Mouse (Mus musculus): Measurements from ENCODE around the gene S100pbp. TPM values are rescaled to one million over a fixed set of nuclear protein-coding genes. Genes with fewer than 3 reads are reported as not detected.
"Not testable (repeated sequence)": the region's sequence is repeated elsewhere in the genome, so short reads cannot be mapped to it uniquely, and the experiment has no call there.

Gene S100pbp
- polyA plus RNA-seq, 1 experiment from 2014 or later: 21.5 TPM

- Histone ChIP-seq H3K36me3 (peaks cover 25% of the 10 kb centered on the region), H3K4me1 (replicated peaks) (peaks cover 71% of the 10 kb centered on the region), H3K27ac (peak overlapping the region; percentile 82), H3K27me3 (ENCODE audit: insufficient read depth, poor library complexity, severe bottlenecking) (peaks cover 71% of the 10 kb centered on the region), H3K9me3 (no peaks in the 10 kb centered on the region), H3K4me3 (peak overlapping the region; percentile 44)
- WGBS: 5% methylated on average over 22 of the region's 22 CpGs
- DNase-seq (ENCODE audit: low spot score): no peak
These were observed 37.9 kb upstream of the S100pbp start for GRCm38 (mm10) chr4:129227170-129227984.

GRCm38 (mm10) chr4:129226441-129226963 lies 37.0 kb upstream of the S100pbp start:
- Histone ChIP-seq H3K4me3 (peak overlapping the region; percentile 44), H3K36me3 (peaks cover 34% of the 10 kb centered on the region), H3K4me1 (replicated peaks) (peaks cover 69% of the 10 kb centered on the region), H3K27me3 (ENCODE audit: insufficient read depth, poor library complexity, severe bottlenecking) (peaks cover 80% of the 10 kb centered on the region), H3K27ac (peak overlapping the region; percentile 82), H3K9me3 (no peaks in the 10 kb centered on the region)
- no peak for DNase-seq (ENCODE audit: low spot score)
- 37% methylated on average over 5 of the region's 5 CpGs for WGBS

- H3K27me3 ChIP-seq (ENCODE audit: insufficient read depth, poor library complexity, severe bottlenecking): peaks cover 83% of the 10 kb centered on the region
- DNase-seq (ENCODE audit: low spot score): no peak
- WGBS: 97% methylated on average over 12 of the region's 12 CpGs
- peaks cover 46% of the 10 kb centered on the region for H3K36me3 ChIP-seq
- H3K27ac ChIP-seq: no peak overlapping the region
- H3K4me1 ChIP-seq (replicated peaks): peaks cover 65% of the 10 kb centered on the region
- H3K9me3 ChIP-seq: no peaks in the 10 kb centered on the region
- H3K4me3 ChIP-seq: no peak overlapping the region
These were observed 35.8 kb upstream of the S100pbp start for GRCm38 (mm10) chr4:129225315-129225714.

GRCm38 (mm10) chr4:129223421-129224281 lies 34.1 kb upstream of the S100pbp start:
- Histone ChIP-seq H3K4me1 (replicated peaks) (peaks cover 64% of the 10 kb centered on the region), H3K9me3 (no peaks in the 10 kb centered on the region), H3K36me3 (peaks cover 63% of the 10 kb centered on the region), H3K4me3 (peak overlapping the region; percentile 43), H3K27me3 (ENCODE audit: insufficient read depth, poor library complexity, severe bottlenecking) (peaks cover 74% of the 10 kb centered on the region), H3K27ac (peak overlapping the region; percentile 74)
- DNase-seq (ENCODE audit: low spot score): peak; percentile 61
- WGBS: 20% methylated on average over 55 of the region's 55 CpGs

GRCm38 (mm10) chr4:129222019-129222925 lies 32.7 kb upstream of the S100pbp start:
- Histone ChIP-seq H3K27me3 (ENCODE audit: insufficient read depth, poor library complexity, severe bottlenecking) (peaks cover 60% of the 10 kb centered on the region), H3K9me3 (no peaks in the 10 kb centered on the region), H3K4me1 (replicated peaks) (peaks cover 51% of the 10 kb centered on the region), H3K27ac (peak overlapping the region; percentile 74; the same call in 1 of the 2 replicates), H3K36me3 (peaks cover 76% of the 10 kb centered on the region), H3K4me3 (no peak overlapping the region)
- no peak for DNase-seq (ENCODE audit: low spot score)
- WGBS: 61% methylated on average over 31 of the region's 31 CpGs

GRCm38 (mm10) chr4:129221097-129222010 lies 31.8 kb upstream of the S100pbp start:
- DNase-seq (ENCODE audit: low spot score): no peak
- Histone ChIP-seq H3K4me3 (no peak overlapping the region), H3K36me3 (peaks cover 86% of the 10 kb centered on the region), H3K9me3 (no peaks in the 10 kb centered on the region), H3K27me3 (ENCODE audit: insufficient read depth, poor library complexity, severe bottlenecking) (peaks cover 51% of the 10 kb centered on the region), H3K27ac (no peak overlapping the region), H3K4me1 (replicated peaks) (peaks cover 41% of the 10 kb centered on the region)
- WGBS: 75% methylated on average over 23 of the region's 23 CpGs

GRCm38 (mm10) chr4:129220376-129221089 lies 31.0 kb upstream of the S100pbp start:
- WGBS: 77% methylated on average over 7 of the region's 7 CpGs

GRCm38 (mm10) chr4:129219198-129219597 lies 29.7 kb upstream of the S100pbp start:
- H3K4me3 ChIP-seq: no peak overlapping the region
- no peaks in the 10 kb centered on the region for H3K9me3 ChIP-seq
- H3K36me3 ChIP-seq: peaks cover 93% of the 10 kb centered on the region
- peaks cover 29% of the 10 kb centered on the region for H3K4me1 ChIP-seq (replicated peaks)
- DNase-seq (ENCODE audit: low spot score): no peak
- H3K27ac ChIP-seq: no peak overlapping the region
- H3K27me3 ChIP-seq (ENCODE audit: insufficient read depth, poor library complexity, severe bottlenecking): peaks cover 29% of the 10 kb centered on the region
- WGBS: 90% methylated on average over 10 of the region's 10 CpGs

More at GRCm38 (mm10) chr4:129220376-129221089, 31.0 kb upstream of the S100pbp start:
- H3K4me1 ChIP-seq (replicated peaks): peaks cover 33% of the 10 kb centered on the region
- no peaks in the 10 kb centered on the region for H3K9me3 ChIP-seq
- H3K27me3 ChIP-seq (ENCODE audit: insufficient read depth, poor library complexity, severe bottlenecking): peaks cover 43% of the 10 kb centered on the region
- DNase-seq (ENCODE audit: low spot score): no peak
- H3K4me3 ChIP-seq: no peak overlapping the region
- no peak overlapping the region for H3K27ac ChIP-seq
- H3K36me3 ChIP-seq: peaks cover 90% of the 10 kb centered on the region

GRCm38 (mm10) chr4:129218569-129219175 lies 29.1 kb upstream of the S100pbp start:
- DNase-seq (ENCODE audit: low spot score): no peak
- peaks cover 96% of the 10 kb centered on the region for H3K36me3 ChIP-seq
- 84% methylated on average over 7 of the region's 7 CpGs for WGBS

GRCm38 (mm10) chr4:129212486-129212885 lies 23.0 kb upstream of the S100pbp start:
- DNase-seq (ENCODE audit: low spot score); H3K4me3 ChIP-seq; H3K27ac ChIP-seq; H3K27me3 ChIP-seq (ENCODE audit: insufficient read depth, poor library complexity, severe bottlenecking); H3K9me3 ChIP-seq; H3K4me1 ChIP-seq (replicated peaks): not testable (repeated sequence)
- 76% methylated on average over 3 of the region's 3 CpGs for whole genome bisulfite sequencing
- H3K36me3 ChIP-seq: peaks cover 99% of the 10 kb centered on the region

More at GRCm38 (mm10) chr4:129218569-129219175, 29.1 kb upstream of the S100pbp start:
- Histone ChIP-seq H3K9me3 (no peaks in the 10 kb centered on the region), H3K4me3 (no peak overlapping the region), H3K27me3 (ENCODE audit: insufficient read depth, poor library complexity, severe bottlenecking) (peaks cover 25% of the 10 kb centered on the region), H3K27ac (no peak overlapping the region), H3K4me1 (replicated peaks) (peaks cover 24% of the 10 kb centered on the region)
